Mouse (Mus musculus) liver, embryonic 14.5 days (tissue): ENCODE data around the gene Cdc42ep4. TPM values are rescaled to one million over a fixed set of nuclear protein-coding genes. Genes with fewer than 3 reads are reported as not detected.
A peak's percentile ranks its signal among the peaks of the same experiment; 100 is the strongest.

Experiments
- ATAC-seq: fragments of 200-750 bp; cut with Nextera tagmentation; 2 replicates; pipeline ENCODE4 v1.8.0; 2017; ENCODE audit warnings: moderate number of reproducible peaks, mild to moderate bottlenecking, moderate library complexity; ENCODE audit not compliant: insufficient read depth
- DNase-seq, 3 experiments: peaks; one replicate each; pipeline ENCODE4 v3.0.0-alpha.2; 2012 to 2013; ENCODE audit warnings: low read depth in 3 of 3, low spot score in 3 of 3
- H3K27ac ChIP-seq: fragments of 300-500 bp; sonication (generic); 2 replicates; pipeline ENCODE4 v1.5.1; 2014; ENCODE audit warnings: moderate library complexity, mild to moderate bottlenecking, control low read depth, inconsistent platforms
- H3K27me3 ChIP-seq: fragments of 300-500 bp; sonication (generic); 2 replicates; pipeline ENCODE4 v1.6.1; 2014; ENCODE audit warnings: mild to moderate bottlenecking, low read length, moderate library complexity; ENCODE audit not compliant: control insufficient read depth, insufficient read depth
- H3K36me3 ChIP-seq: fragments of 300-500 bp; sonication (generic); replicated peaks from 2 replicates; pipeline ENCODE4 v1.6.1; 2014; ENCODE audit warnings: low read depth; ENCODE audit not compliant: control insufficient read depth, insufficient read depth
- H3K4me1 ChIP-seq, 2 experiments: fragments of 200-500 bp in 1 of 2; fragments of 300-500 bp in 1 of 2; sonication (generic) in 1 of 2; replicated peaks; 2 replicates each; pipeline ENCODE4 v1.6.1; 2012 to 2014; ENCODE audit warnings: antibody characterized with exemption in 1 of 2, inconsistent platforms in 1 of 2, low read length in 1 of 2; ENCODE audit not compliant: control insufficient read depth in 2 of 2, insufficient read depth in 2 of 2
- H3K4me2 ChIP-seq: fragments of 300-500 bp; sonication (generic); 2 replicates; pipeline ENCODE4 v1.6.1; 2014; ENCODE audit warnings: low read depth, mild to moderate bottlenecking, control low read depth, moderate library complexity
- H3K4me3 ChIP-seq, 2 experiments: fragments of 200-500 bp in 1 of 2; fragments of 300-500 bp in 1 of 2; sonication (generic) in 1 of 2; 2 replicates each; pipeline ENCODE4 v1.5.1; 2012 to 2014; ENCODE audit warnings: low read depth in 2 of 2, low read length in 2 of 2, mild to moderate bottlenecking in 2 of 2, control low read depth in 1 of 2, inconsistent platforms in 1 of 2, moderate library complexity in 1 of 2; ENCODE audit not compliant: insufficient read depth in 1 of 2
- H3K9ac ChIP-seq: fragments of 300-500 bp; sonication (generic); replicated peaks from 2 replicates; pipeline ENCODE4 v1.6.1; 2014; ENCODE audit warnings: mild to moderate bottlenecking, control low read depth, moderate library complexity
- H3K9me3 ChIP-seq: fragments of 300-500 bp; sonication (generic); 2 replicates; pipeline ENCODE4 v1.6.1; 2016; ENCODE audit warnings: low read length, mixed read lengths; ENCODE audit not compliant: control insufficient read depth
- CTCF ChIP-seq: IDR thresholded peaks from 2 replicates; pipeline ENCODE4 v1.5.1; 2016; ENCODE audit warnings: antibody characterized with exemption, low read depth, control low read depth
- EP300 ChIP-seq: IDR thresholded peaks from 2 replicates; pipeline ENCODE4 v1.6.1; 2016; ENCODE audit warnings: antibody characterized with exemption, low read depth
- WGBS: fragments of 180-500 bp; shearing (Covaris S2); extraction: QIAGEN DNeasy Blood & Tissue Kit; methylation state at CpG from one replicate; pipeline ENCODE4 v1.1.7; 2014; ENCODE audit not compliant: insufficient replicate concordance; 5-methylcytosine and 5-hydroxymethylcytosine counted together
- polyA plus RNA-seq, 2 experiments: library from polyadenylated mRNA; depleted of rRNA in 1 of 2; stranded (reverse) in 1 of 2; unstranded in 1 of 2; fragments of >200 nt; fragmentation: Nextera tagmentation in 1 of 2; extraction: Ambion mirVana in 1 of 2; gene quantifications; 2 replicates each; pipeline versions ENCODE4 v1.2.1 to v1.2.3; 2012 to 2014

Cdc42ep4 gene
- polyA plus RNA-seq, 2 experiments, result 9.0 to 10.0 TPM

GRCm38 (mm10) chr11:113752685-113753430 is 1.2 kb upstream of the Cdc42ep4 start:
- peak overlapping the region; percentile 82; the same call in 1 of the 2 replicates for H3K27ac ChIP-seq
- no peaks in the 10 kb centered on the region for H3K9me3 ChIP-seq
- no peak for ATAC-seq
- peak overlapping the region; percentile 99 for H3K4me2 ChIP-seq
- H3K27me3 ChIP-seq, result no peaks in the 10 kb centered on the region
- H3K4me3 ChIP-seq, result peak overlapping the region in 1 of 2 experiments; percentile 89; a peak in 2 of 4 replicates
- DNase-seq, result no peak
- peaks cover 1% of the 10 kb centered on the region; the same call in 1 of the 2 replicates for H3K36me3 ChIP-seq
- peaks cover 18 to 21% of the 10 kb centered on the region in 2 experiments for H3K4me1 ChIP-seq
- peak overlapping the region; percentile 88; the same call in 1 of the 2 replicates for H3K9ac ChIP-seq
- TF ChIP-seq EP300 (no peak), CTCF (no peak)
- WGBS, result 82% methylated on average over 10 of the region's 10 CpGs

DNA sequence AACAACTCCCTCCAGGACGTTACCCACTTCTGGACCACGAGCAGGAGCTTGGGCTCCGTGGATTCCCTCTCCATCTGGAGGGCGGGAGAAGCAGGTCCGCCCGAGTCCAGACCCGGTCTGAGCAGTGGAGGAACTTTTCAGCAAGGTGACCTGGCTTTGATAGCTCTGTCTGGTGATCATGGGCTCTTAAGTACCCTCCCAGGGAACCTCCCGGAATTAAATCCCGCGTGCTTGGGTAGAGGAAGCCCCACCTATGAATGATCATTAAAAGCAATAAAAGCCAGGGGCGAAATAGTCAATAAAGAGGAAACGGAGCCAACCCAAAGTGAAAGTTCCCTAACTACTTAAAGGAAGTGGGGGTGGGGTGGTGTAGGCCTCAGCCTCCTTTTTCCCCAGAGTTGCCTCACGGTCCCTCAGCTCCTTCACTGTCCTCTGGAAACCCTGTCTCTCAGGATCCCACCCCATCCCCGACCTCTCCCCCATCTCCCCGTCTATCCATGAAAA is 529 bp upstream of the Cdc42ep4 start:
- peak overlapping the region; percentile 88 for H3K9ac ChIP-seq
- no peaks in the 10 kb centered on the region for H3K9me3 ChIP-seq
- peak overlapping the region; percentile 54 to 89 for H3K4me3 ChIP-seq
- H3K27me3 ChIP-seq, result no peaks in the 10 kb centered on the region
- peak overlapping the region; percentile 82 for H3K27ac ChIP-seq
- no peak for TF ChIP-seq EP300
- TF ChIP-seq CTCF, result no peak
- H3K4me1 ChIP-seq, result peaks cover 25 to 27% of the 10 kb centered on the region in 2 experiments
- WGBS, result 11% methylated on average over 15 of the region's 15 CpGs
- peaks cover 3% of the 10 kb centered on the region; the same call in 1 of the 2 replicates for H3K36me3 ChIP-seq
- DNase-seq (no peak), ATAC-seq (peak; percentile 4; the same call in 1 of the 2 replicates)
- H3K4me2 ChIP-seq, result peak overlapping the region; percentile 99

GRCm38 (mm10) chr11:113750571-113751483 is 854 bp downstream of the Cdc42ep4 start:
- DNase-seq (peak; percentile 64 to 72 (median 66)), ATAC-seq (peak; percentile 48)
- peak overlapping the region; percentile 82 for H3K27ac ChIP-seq
- H3K4me1 ChIP-seq, result peaks cover 27 to 33% of the 10 kb centered on the region in 2 experiments
- peak overlapping the region; percentile 88 for H3K9ac ChIP-seq
- H3K27me3 ChIP-seq, result no peaks in the 10 kb centered on the region
- WGBS, result under 1% methylated on average over 67 of the region's 67 CpGs
- H3K9me3 ChIP-seq, result no peaks in the 10 kb centered on the region
- peak overlapping the region; percentile 99 for H3K4me2 ChIP-seq
- TF ChIP-seq EP300, result no peak
- TF ChIP-seq CTCF, result peak; percentile 78
- peak overlapping the region; percentile 70 to 89 for H3K4me3 ChIP-seq
- H3K36me3 ChIP-seq, result peaks cover 3% of the 10 kb centered on the region; the same call in 1 of the 2 replicates

- TF ChIP-seq EP300, result peak; percentile 82
- TF ChIP-seq CTCF, result no peak
- DNase-seq (peak; percentile 72 to 78 (median 77)), ATAC-seq (peak; percentile 78)
- Histone ChIP-seq H3K36me3 (peaks cover 3% of the 10 kb centered on the region; the same call in 1 of the 2 replicates), H3K27ac (peak overlapping the region; percentile 82), H3K4me2 (peak overlapping the region; percentile 99), H3K9ac (peak overlapping the region; percentile 88), H3K27me3 (no peaks in the 10 kb centered on the region), H3K4me3 (peak overlapping the region; percentile 70 to 89), H3K4me1 (peaks cover 30 to 40% of the 10 kb centered on the region in 2 experiments), H3K9me3 (no peaks in the 10 kb centered on the region)
- under 1% methylated on average over 9 of the region's 9 CpGs for WGBS
Measured at GRCm38 (mm10) chr11:113749749-113750351, 1.8 kb downstream of the Cdc42ep4 start.
